Mouse (Mus musculus) midbrain, embryonic 14.5 days (tissue): ENCODE measurements at regions not wholly inside any gene's neighbourhood (a gene's known extent, or its start where the extent isn't known, plus 50 kb on each side); places are given as distances from the start of the nearest gene placed in this dataset.

Experiments
- ATAC-seq: fragments of 200-750 bp; cut with Nextera tagmentation; 2 replicates; pipeline ENCODE4 v1.8.0; 2017; ENCODE audit warnings: moderate number of reproducible peaks, moderate library complexity; ENCODE audit not compliant: low FRiP score, low TSS enrichment
- DNase-seq: peaks from one replicate; pipeline ENCODE4 v3.0.0-alpha.2; 2015
- H3K27ac ChIP-seq: fragments of 300-500 bp; sonication (generic); replicated peaks from 2 replicates; pipeline ENCODE4 v1.5.1; 2014; ENCODE audit warnings: mild to moderate bottlenecking, low read depth, low read length, moderate library complexity
- H3K27me3 ChIP-seq: fragments of 300-500 bp; sonication (generic); 2 replicates; pipeline ENCODE4 v1.6.1; 2014; ENCODE audit warnings: low read length, control low read depth, mixed read lengths; ENCODE audit not compliant: control insufficient read depth, insufficient read depth
- H3K36me3 ChIP-seq: fragments of 300-500 bp; sonication (generic); 2 replicates; pipeline ENCODE4 v1.6.1; 2014; ENCODE audit warnings: low read length, control low read depth; ENCODE audit not compliant: control insufficient read depth, insufficient read depth
- H3K4me1 ChIP-seq: fragments of 300-500 bp; sonication (generic); 2 replicates; pipeline ENCODE4 v1.6.1; 2014; ENCODE audit warnings: mild to moderate bottlenecking, antibody characterized with exemption, low read length, control low read depth; ENCODE audit not compliant: control insufficient read depth, insufficient read depth
- H3K4me2 ChIP-seq: fragments of 300-500 bp; sonication (generic); 2 replicates; pipeline ENCODE4 v1.6.1; 2014; ENCODE audit warnings: mild to moderate bottlenecking, low read length, moderate library complexity
- H3K4me3 ChIP-seq: fragments of 300-500 bp; sonication (generic); replicated peaks from 2 replicates; pipeline ENCODE4 v1.5.1; 2014; ENCODE audit warnings: low read depth, low read length
- H3K9ac ChIP-seq: fragments of 300-500 bp; sonication (generic); replicated peaks from 2 replicates; pipeline ENCODE4 v1.6.1; 2014; ENCODE audit warnings: mild to moderate bottlenecking, low read length, moderate library complexity
- H3K9me3 ChIP-seq: fragments of 300-500 bp; sonication (generic); 2 replicates; pipeline ENCODE4 v1.6.1; 2016; ENCODE audit warnings: low read length, control low read depth, mixed read lengths; ENCODE audit not compliant: control insufficient read depth
- WGBS: fragments of 180-500 bp; shearing (Covaris S2); extraction: QIAGEN DNeasy Blood & Tissue Kit; methylation state at CpG from one replicate; pipeline ENCODE4 v1.1.7; 2014; 5-methylcytosine and 5-hydroxymethylcytosine counted together

DNA sequence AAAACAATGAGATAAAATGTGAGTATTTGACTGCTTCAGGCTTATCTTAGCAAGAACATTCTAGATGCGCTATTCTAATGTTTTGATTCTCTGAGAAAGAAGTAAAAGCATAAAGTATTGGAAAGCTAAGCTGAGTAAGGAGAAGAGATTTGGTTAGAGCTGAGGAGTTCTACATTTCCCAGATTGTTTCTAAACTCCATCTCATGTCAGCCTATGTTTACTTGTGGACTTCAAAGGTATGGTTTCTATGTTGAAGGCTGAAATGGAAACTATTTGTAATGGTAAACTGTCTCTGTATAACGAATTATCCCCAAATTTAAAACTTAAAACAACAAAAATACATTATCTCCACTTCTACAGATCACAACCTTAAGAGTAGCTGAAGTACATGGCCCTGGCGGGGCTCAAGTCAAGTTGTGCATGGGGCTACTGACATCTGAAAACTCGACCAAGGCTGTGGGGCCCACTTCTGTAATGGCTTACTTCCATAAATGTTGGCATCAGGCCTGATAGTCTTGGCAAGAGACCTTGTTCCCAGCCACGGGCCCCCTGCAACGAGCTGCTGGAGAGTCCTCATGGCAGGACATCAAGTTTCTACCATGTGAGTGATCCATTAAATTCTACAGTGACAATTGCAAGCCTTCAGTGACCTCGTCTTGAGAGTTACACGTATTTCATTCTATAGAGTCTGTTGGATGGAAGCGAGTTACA is 232.1 kb downstream of the Pros1 start:
- DNase-seq (no peak), ATAC-seq (no peak)
- WGBS = 85% methylated on average over 9 of the region's 9 CpGs
- no peaks in the 10 kb centered on the region for H3K9me3 ChIP-seq
- H3K4me1 ChIP-seq = 0 out of 2 replicates have a peak, but pooled peaks cover under 1% of the 10 kb centered on the region
- H3K4me2 ChIP-seq = no peak overlapping the region
- H3K36me3 ChIP-seq = no peaks in the 10 kb centered on the region
- no peak overlapping the region for H3K4me3 ChIP-seq
- peaks cover 5% of the 10 kb centered on the region; the same call in 1 of the 2 replicates for H3K27me3 ChIP-seq
- no peak overlapping the region for H3K9ac ChIP-seq
- H3K27ac ChIP-seq = no peak overlapping the region

GRCm38 (mm10) chr16:63091471-63092300 is 237.6 kb downstream of the Pros1 start:
- ATAC-seq (peak; percentile 83; the same call in 1 of the 2 replicates), DNase-seq (peak; percentile 69)
- no peak overlapping the region for H3K4me2 ChIP-seq
- peaks cover 7% of the 10 kb centered on the region; the same call in 1 of the 2 replicates for H3K27me3 ChIP-seq
- H3K9me3 ChIP-seq = no peaks in the 10 kb centered on the region
- WGBS = 4% methylated on average over 11 of the region's 11 CpGs
- H3K4me3 ChIP-seq = no peak overlapping the region
- peak overlapping the region; percentile 46 for H3K27ac ChIP-seq
- H3K36me3 ChIP-seq = no peaks in the 10 kb centered on the region
- peaks cover 8% of the 10 kb centered on the region; the same call in 1 of the 2 replicates for H3K4me1 ChIP-seq
- H3K9ac ChIP-seq = no peak overlapping the region

- Histone ChIP-seq H3K9me3 (no peaks in the 10 kb centered on the region), H3K27ac (no peak overlapping the region), H3K4me2 (no peak overlapping the region), H3K36me3 (no peaks in the 10 kb centered on the region), H3K4me3 (no peak overlapping the region), H3K9ac (no peak overlapping the region), H3K4me1 (peaks cover 8% of the 10 kb centered on the region; the same call in 1 of the 2 replicates), H3K27me3 (peaks cover 4% of the 10 kb centered on the region; the same call in 1 of the 2 replicates)
- ATAC-seq (no peak), DNase-seq (no peak)
- whole genome bisulfite sequencing = 95% methylated on average over 5 of the region's 5 CpGs
Observed at GRCm38 (mm10) chr16:63094126-63094840, 240.2 kb downstream of the Pros1 start.

GRCm38 (mm10) chr16:63102362-63102761 is 248.3 kb downstream of the Pros1 start:
- no peak overlapping the region for H3K4me3 ChIP-seq
- 85% methylated on average over 3 of the region's 3 CpGs for WGBS
- H3K9me3 ChIP-seq = no peaks in the 10 kb centered on the region
- H3K4me1 ChIP-seq = no peaks in the 10 kb centered on the region
- no peak overlapping the region for H3K4me2 ChIP-seq
- DNase-seq (no peak), ATAC-seq (no peak)
- no peak overlapping the region for H3K9ac ChIP-seq
- H3K27ac ChIP-seq = no peak overlapping the region
- no peaks in the 10 kb centered on the region for H3K27me3 ChIP-seq
- H3K36me3 ChIP-seq = no peaks in the 10 kb centered on the region

DNA sequence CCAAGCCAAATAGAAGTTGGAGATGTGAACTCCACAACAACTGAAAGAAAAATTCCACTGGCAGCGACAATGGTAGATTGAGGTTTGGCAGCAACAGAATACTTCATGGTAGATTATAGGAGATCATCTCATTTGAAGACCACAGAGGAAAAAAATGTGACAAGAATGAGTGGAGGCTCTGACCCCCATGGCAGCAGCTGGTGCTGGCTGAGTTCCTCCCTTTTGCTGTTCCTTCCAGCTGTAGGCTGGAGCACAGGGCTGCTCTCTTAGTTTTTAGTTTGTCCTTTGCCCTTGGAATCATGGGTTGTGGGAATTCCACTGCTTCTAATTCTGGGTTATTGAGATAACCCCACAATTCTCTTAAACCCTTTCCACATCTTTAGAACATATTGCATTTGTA is 248.8 kb downstream of the Pros1 start:
- H3K9me3 ChIP-seq = no peaks in the 10 kb centered on the region
- H3K4me3 ChIP-seq = no peak overlapping the region
- H3K4me1 ChIP-seq = no peaks in the 10 kb centered on the region
- 41% methylated on average over 1 of the region's 1 CpGs for WGBS
- no peak for DNase-seq
- H3K27me3 ChIP-seq = no peaks in the 10 kb centered on the region
- H3K36me3 ChIP-seq = no peaks in the 10 kb centered on the region
- H3K27ac ChIP-seq = no peak overlapping the region
- H3K9ac ChIP-seq = no peak overlapping the region
- H3K4me2 ChIP-seq = no peak overlapping the region
- ATAC-seq = no peak

- Histone ChIP-seq H3K9ac (no peak overlapping the region), H3K4me2 (no peak overlapping the region), H3K27me3 (no peaks in the 10 kb centered on the region), H3K9me3 (no peaks in the 10 kb centered on the region), H3K27ac (no peak overlapping the region), H3K4me1 (no peaks in the 10 kb centered on the region), H3K4me3 (no peak overlapping the region), H3K36me3 (no peaks in the 10 kb centered on the region)
- DNase-seq (no peak), ATAC-seq (no peak)
- WGBS = 88% methylated on average over 5 of the region's 5 CpGs
Observed at GRCm38 (mm10) chr16:63104383-63104782, 250.3 kb downstream of the Pros1 start.

DNA sequence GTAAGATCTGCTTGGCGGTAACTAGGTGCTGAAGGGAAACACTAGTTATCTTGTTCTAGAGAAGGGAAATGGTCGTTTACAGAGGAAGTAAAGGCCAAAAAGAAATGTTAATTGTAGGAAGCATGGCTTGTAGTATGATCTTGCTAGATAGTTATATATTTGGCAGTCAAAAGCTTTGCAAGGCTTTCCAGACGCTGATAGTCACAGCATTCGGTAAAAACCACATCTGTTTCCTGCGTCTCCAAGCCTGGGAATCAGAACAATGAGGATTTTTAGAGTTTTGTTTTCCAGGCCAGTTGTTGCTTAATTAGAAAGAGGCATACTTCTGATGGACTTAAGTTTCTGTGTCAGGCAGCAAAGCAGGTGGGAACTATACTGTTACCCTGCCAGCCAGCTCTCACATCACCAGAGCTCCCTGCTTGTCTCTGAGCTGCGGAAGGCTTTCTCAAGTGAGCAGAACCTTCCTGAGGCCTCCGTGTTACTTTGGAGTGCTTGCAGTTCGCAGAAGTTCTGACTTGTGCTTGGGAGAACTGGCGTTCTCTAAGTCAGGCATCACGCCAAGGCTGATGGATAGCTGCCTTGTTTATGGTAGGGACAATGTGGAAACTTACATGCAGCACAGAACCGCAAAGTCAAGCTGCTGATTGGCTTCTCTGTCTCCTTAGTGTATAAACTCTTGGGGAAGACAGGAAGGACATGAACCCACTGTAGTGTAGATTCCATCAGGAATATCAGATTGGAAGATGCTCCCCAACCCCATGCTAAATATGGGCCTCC is 251.0 kb downstream of the Pros1 start:
- ATAC-seq = no peak
- Histone ChIP-seq H3K27me3 (no peaks in the 10 kb centered on the region), H3K4me1 (no peaks in the 10 kb centered on the region), H3K27ac (no peak overlapping the region), H3K9me3 (no peaks in the 10 kb centered on the region), H3K4me2 (no peak overlapping the region), H3K36me3 (no peaks in the 10 kb centered on the region), H3K4me3 (no peak overlapping the region), H3K9ac (no peak overlapping the region)
- 90% methylated on average over 11 of the region's 11 CpGs for WGBS
- DNase-seq = no peak

DNA sequence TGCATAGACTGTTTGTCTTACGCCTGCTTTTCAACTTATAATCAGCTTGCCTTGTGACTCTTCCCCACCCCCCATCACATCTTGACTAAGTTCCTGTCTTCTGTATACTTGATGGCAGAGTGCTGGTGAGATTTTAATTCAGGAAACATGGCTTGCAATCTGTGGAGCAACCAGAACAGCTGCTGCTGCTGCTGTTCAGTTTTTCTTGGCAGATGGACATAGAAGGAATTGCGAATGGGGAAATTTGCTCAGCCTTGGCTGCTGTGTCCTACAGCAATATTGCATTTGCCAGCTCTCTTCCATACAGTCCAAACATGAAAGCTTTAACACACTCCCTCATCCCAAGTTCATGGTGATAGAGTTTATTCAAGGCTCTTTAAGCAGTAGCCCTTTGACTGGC is 262.3 kb downstream of the Pros1 start:
- no peaks in the 10 kb centered on the region for H3K36me3 ChIP-seq
- no peak for DNase-seq
- no peak overlapping the region for H3K9ac ChIP-seq
- H3K4me3 ChIP-seq = no peak overlapping the region
- 88% methylated on average over 2 of the region's 2 CpGs for WGBS
- H3K4me1 ChIP-seq = no peaks in the 10 kb centered on the region
- no peak overlapping the region for H3K27ac ChIP-seq
- no peaks in the 10 kb centered on the region for H3K27me3 ChIP-seq
- H3K4me2 ChIP-seq = no peak overlapping the region
- no peak for ATAC-seq
- H3K9me3 ChIP-seq = no peaks in the 10 kb centered on the region
